Comparison of ENCODE assay signal across 8 mouse cellular contexts in the genomic region with DNA sequence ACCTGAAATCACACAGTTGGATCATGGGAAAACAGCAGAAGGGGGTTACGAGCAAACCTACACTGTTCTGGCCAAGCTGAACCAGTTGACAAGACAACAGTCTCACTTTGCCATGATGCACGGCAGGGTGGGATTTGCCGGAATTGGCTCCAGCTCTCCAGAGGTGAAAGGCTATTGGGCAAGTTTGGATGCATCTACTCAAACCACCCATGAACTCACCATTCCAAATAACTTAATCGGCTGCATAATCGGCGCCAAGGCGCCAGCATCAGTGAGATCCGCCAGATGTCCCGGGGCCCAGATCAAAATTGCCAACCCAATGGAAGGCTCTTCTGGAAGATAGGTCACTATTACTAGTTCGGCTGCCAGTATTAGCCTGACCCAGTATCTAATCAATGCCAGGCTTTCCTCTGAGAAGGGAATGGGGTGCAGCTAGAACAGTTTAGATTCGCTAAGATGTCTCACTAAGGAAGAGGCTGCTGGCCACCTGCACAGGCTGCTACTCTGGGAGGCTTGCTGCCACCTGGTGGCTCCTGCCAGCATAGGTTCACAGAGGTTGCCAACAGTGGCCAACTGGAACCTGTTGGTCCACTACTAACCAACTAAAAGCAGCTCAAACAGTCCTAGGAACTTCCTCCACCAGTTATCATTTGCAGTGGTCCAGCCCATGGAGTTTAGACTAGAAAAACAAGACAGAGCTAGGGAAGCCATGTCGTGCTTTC. TPM values are rescaled to one million over a fixed set of nuclear protein-coding genes. Genes with fewer than 3 reads are reported as not detected.
DNase-seq lines count a peak whose midpoint lies in the region; ATAC-seq and TF ChIP-seq lines count a peak whose summit lies in the region.

No protein-coding gene starts in this region.

- no peak for TF ChIP-seq POLR2A in bone marrow macrophage, adult 2 months (IDR thresholded peaks at IDR 0.05; ENCODE audit: borderline replicate concordance, low read depth, low read length)

- H3K4me2 ChIP-seq in neural tube, embryonic 15.5 days: no peak overlapping the region
- no peak overlapping the region for H3K4me2 ChIP-seq in embryonic facial prominence, embryonic 14.5 days (ENCODE audit: low read depth, low read length)
- no peak overlapping the region for H3K4me2 ChIP-seq in neural tube, embryonic 11.5 days (ENCODE audit: low read depth)

- 78% methylated on average over 12 of the region's 12 CpGs for WGBS in neural tube, embryonic 15.5 days
- WGBS in embryonic facial prominence, embryonic 14.5 days: 72% methylated on average over 12 of the region's 12 CpGs
- 78% methylated on average over 12 of the region's 12 CpGs for WGBS in neural tube, embryonic 11.5 days

- no peaks in the 10 kb centered on the region for H3K4me1 ChIP-seq in neural tube, embryonic 15.5 days
- peaks cover 54% of the 10 kb centered on the region for H3K4me1 ChIP-seq in bone marrow macrophage, adult 2 months (ENCODE audit: control insufficient read depth, insufficient read depth, low read length)
- H3K4me1 ChIP-seq in embryonic facial prominence, embryonic 14.5 days (ENCODE audit: control insufficient read depth, insufficient read depth, low read length): no peaks in the 10 kb centered on the region
- no peaks in the 10 kb centered on the region for H3K4me1 ChIP-seq in neural tube, embryonic 11.5 days (ENCODE audit: control insufficient read depth, insufficient read depth, low read length)

- no peak overlapping the region for H3K9ac ChIP-seq in neural tube, embryonic 15.5 days (replicated peaks)
- no peak overlapping the region for H3K9ac ChIP-seq in embryonic facial prominence, embryonic 14.5 days (ENCODE audit: low read depth, low read length)
- no peak overlapping the region for H3K9ac ChIP-seq in neural tube, embryonic 11.5 days (ENCODE audit: low read length)

- no peak overlapping the region for H3K27ac ChIP-seq in neural tube, embryonic 15.5 days (replicated peaks)
- no peak overlapping the region for H3K27ac ChIP-seq in bone marrow macrophage, adult 2 months (ENCODE audit: insufficient read depth, low read depth, low read length)
- H3K27ac ChIP-seq in embryonic facial prominence, embryonic 14.5 days (replicated peaks; ENCODE audit: low read depth, low read length): no peak overlapping the region
- H3K27ac ChIP-seq in neural tube, embryonic 11.5 days (ENCODE audit: low read depth, low read length): no peak overlapping the region

- DNase-seq in neural tube, embryonic 10.5 days (ENCODE audit: extremely low spot score, low spot score): peak; percentile 54
- DNase-seq in embryonic facial prominence, embryonic 14.5 days (ENCODE audit: low spot score): peak; percentile 67
- peak; percentile 81 for DNase-seq in induced T-regulatory cell, adult 2 months (ENCODE audit: low read depth)
- DNase-seq in left cerebral cortex, postnatal 4 days: peak; percentile 77
- peak; percentile 73 for DNase-seq in neural tube, embryonic 11.5 days (ENCODE audit: low spot score)
- peak; percentile 82 for DNase-seq in thymus, postnatal 25 days

- H3K4me3 ChIP-seq in neural tube, embryonic 15.5 days (replicated peaks): no peak overlapping the region
- H3K4me3 ChIP-seq in bone marrow macrophage, adult 2 months (ENCODE audit: insufficient read depth, low read length): no peak overlapping the region
- no peak overlapping the region for H3K4me3 ChIP-seq in embryonic facial prominence, embryonic 14.5 days (ENCODE audit: low read depth, low read length)
- no peak overlapping the region for H3K4me3 ChIP-seq in neural tube, embryonic 11.5 days (ENCODE audit: low read depth, low read length)

- intact Hi-C loops in left cerebral cortex, postnatal 4 days (cut with DNase I): no loop called here

- H3K36me3 ChIP-seq in neural tube, embryonic 15.5 days: no peaks in the 10 kb centered on the region
- H3K36me3 ChIP-seq in embryonic facial prominence, embryonic 14.5 days (ENCODE audit: control insufficient read depth, insufficient read depth, low read length): no peaks in the 10 kb centered on the region
- no peaks in the 10 kb centered on the region for H3K36me3 ChIP-seq in neural tube, embryonic 11.5 days (ENCODE audit: control insufficient read depth, insufficient read depth, low read length)

- ATAC-seq in neural tube, embryonic 15.5 days (ENCODE audit: low FRiP score): no peak; the same call in 1 of the 2 replicates
- peak; percentile 62; the same call in 1 of the 2 replicates for ATAC-seq in embryonic facial prominence, embryonic 14.5 days (ENCODE audit: low read depth)
- ATAC-seq in neural tube, embryonic 11.5 days (ENCODE audit: insufficient read depth, low FRiP score, low TSS enrichment): no peak

- peak; percentile 49; the same call in 1 of the 2 replicates for TF ChIP-seq CTCF in bone marrow macrophage, adult 2 months (IDR thresholded peaks at IDR 0.05; ENCODE audit: low read depth, low read length)

- H3K27me3 ChIP-seq in neural tube, embryonic 15.5 days (replicated peaks): no peaks in the 10 kb centered on the region
- H3K27me3 ChIP-seq in embryonic facial prominence, embryonic 14.5 days (replicated peaks; ENCODE audit: control insufficient read depth, insufficient read depth, low read length): no peaks in the 10 kb centered on the region
- H3K27me3 ChIP-seq in neural tube, embryonic 11.5 days (ENCODE audit: control insufficient read depth, insufficient read depth, low read length): no peaks in the 10 kb centered on the region

- H3K9me3 ChIP-seq in neural tube, embryonic 15.5 days (replicated peaks): no peaks in the 10 kb centered on the region
- peaks cover 3% of the 10 kb centered on the region; the same call in 1 of the 2 replicates for H3K9me3 ChIP-seq in embryonic facial prominence, embryonic 14.5 days (ENCODE audit: control insufficient read depth, low read length)
- no peaks in the 10 kb centered on the region for H3K9me3 ChIP-seq in neural tube, embryonic 11.5 days (ENCODE audit: control insufficient read depth, low read length)

RNA-seq across cellular contexts. Expression of gene Arhgap25, which starts 19.9 kb away (rescaled TPM):
- 3.6 and 6.3 TPM in 2 replicates for polyA plus RNA-seq in neural tube, embryonic 15.5 days (2015; fragmentation: Nextera tagmentation; extraction: Ambion mirVana)
- 66.3 and 69.0 TPM in 2 replicates for polyA plus RNA-seq in bone marrow macrophage, adult 2 months (2012; ENCODE audit: insufficient read depth, insufficient read length, missing spikeins)
- polyA plus RNA-seq in embryonic facial prominence, embryonic 14.5 days (2014; fragmentation: Nextera tagmentation; extraction: Ambion mirVana): 4.9 and 6.3 TPM in 2 replicates
- total RNA-seq in left cerebral cortex, postnatal 4 days (2021): 1 to 10 TPM; 2.4 to 3.7 TPM
- polyA plus RNA-seq in neural tube, embryonic 11.5 days (2014; fragmentation: Nextera tagmentation; extraction: Ambion mirVana): 2.5 and 3.4 TPM in 2 replicates
